Mouse (Mus musculus) kidney, postnatal 14 days (tissue): ENCODE data around the gene Astl.
A peak's percentile ranks its signal among the peaks of the same experiment; 100 is the strongest.

Experiments used
- DNase-seq: peaks from one replicate; pipeline ENCODE4 v3.0.0; 2022; ENCODE audit warnings: mixed read lengths

The Astl gene

DNA sequence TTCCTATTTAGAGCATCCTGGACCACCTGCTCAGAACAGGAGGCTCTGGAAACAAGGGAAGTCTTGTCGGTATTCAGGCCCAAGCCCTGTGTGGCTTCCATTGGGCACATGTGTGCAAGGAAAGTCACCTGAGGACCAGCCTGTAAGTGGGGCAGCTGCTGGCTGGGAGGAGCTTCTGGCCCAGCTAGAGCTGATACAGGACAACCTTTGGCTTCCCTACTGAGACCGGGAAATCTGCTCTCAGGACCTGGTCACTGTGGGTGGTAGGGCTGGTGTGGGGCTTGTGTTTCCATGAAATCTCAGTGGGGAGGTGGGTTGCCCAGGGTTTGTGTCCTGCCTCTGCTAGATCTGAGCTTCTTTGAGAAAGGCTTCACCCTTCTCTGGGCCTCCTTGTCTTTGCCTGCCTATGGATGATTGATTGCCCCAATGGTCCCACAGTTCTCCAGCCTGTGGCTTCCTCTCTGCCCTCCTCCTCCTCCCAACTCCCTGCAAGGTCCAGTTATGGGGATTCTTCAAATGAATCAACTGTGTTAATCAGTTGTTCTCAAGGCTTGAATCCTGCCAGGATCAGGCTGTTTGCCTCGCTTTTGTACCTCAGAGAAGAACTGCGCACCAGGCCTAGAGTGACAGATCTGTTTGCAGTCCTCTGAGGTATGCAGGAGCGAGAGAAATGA lies 31.4 kb downstream of the Astl start:
- peak; percentile 59 for DNase-seq

DNA sequence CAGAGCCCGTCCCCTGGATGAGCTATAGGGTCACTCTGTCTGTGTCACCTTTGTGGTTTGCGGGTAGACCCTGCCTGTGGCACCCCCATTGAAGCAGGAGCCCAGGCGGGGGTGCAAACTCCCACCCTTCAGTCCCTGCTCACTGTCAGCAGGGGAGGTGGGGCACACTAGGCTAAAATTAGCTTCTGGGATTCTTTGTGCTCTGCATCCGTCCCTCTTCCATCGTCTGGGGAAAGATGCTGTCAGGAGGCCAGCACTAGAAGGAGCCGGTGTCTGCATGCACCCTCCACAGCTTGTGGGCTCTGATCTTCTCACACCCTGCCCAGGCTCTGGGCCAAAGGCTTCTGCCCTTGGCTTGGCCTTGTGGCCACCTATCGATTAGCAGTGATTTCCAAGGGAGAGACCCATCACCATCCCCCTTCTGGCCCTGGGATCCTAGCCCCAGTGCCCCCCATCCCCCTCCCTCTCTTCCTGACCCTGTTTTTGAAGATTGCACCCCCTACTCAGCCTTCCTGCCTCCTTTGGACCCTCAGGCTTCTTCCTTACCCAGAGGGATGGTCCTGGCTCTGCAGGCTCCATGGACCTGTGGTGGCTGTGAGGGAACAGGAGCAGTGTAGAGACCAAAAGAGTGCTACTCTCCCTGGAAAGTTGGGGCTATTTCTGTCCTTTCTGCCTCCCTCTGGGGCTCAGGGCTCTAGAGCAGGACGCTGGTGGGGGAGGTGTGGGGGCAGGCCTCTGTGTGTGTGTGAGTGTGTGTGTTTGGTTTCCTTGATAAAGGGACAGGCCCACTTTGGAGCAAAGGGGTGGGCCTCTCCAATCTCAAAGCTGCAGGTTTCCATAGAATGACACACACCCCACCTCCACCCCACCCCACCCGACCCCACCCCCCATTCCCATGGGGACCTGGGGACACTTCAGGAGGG lies 32.4 kb downstream of the Astl start:
- DNase-seq, result no peak

DNA sequence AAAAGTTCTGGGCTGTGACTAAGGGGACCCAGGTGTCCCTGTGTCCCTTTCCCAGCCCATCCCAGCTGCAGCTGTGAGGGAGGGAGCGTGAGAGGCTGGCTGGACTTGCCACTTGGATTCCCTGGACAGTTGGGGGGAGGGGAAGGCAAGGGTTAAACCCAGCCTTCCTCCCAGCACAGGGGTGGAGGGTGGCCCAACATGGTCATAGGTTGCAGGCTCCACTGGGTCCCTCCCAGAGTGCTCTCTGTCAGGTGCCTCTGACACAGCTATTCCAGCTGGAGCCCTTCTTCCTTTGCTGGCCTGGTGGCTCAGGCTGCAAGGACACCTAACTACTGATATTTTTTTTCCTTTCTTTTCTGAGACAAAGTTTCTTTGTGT lies 33.0 kb downstream of the Astl start:
- DNase-seq, result peak; percentile 84

DNA sequence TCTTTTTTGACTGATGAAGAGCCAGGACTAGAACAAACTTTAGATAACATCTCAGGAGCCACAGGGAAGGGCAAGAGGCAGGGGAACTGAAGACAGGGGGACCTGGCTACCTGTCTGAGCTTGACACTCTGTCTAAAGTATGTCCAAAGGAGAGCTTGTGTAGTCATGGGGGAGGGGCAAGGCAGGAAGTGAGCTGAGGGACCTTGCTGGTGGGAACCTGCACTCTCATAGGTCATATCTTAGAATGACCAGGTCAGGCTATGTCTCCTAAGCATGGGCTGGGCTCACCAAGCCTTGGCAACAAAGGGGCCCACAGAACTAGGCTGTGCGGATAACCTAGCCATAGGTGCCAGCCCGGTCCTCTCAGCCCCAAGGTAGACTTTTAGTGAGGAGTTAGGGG lies 33.6 kb downstream of the Astl start:
- DNase-seq, result no peak

DNA sequence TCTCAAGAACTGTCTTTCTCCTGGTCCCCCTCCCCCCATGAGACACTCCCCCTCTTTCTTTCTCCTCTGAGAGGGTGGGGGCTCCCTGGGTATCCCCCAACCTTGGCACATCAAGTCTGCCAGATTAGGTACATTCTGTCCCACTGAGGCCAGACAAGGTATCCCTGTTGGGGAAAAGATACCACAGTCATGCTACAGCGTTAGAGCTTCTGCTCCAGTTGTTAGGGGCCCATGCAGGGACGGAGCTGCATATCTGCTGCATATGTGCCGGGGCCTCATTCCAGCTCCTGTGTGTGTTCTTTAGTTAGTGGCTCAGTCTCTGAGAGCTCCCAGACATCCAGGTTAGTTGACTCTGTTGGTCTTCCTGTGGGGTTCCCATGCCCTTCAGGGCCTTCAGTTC lies 35.7 kb downstream of the Astl start:
- no peak for DNase-seq

DNA sequence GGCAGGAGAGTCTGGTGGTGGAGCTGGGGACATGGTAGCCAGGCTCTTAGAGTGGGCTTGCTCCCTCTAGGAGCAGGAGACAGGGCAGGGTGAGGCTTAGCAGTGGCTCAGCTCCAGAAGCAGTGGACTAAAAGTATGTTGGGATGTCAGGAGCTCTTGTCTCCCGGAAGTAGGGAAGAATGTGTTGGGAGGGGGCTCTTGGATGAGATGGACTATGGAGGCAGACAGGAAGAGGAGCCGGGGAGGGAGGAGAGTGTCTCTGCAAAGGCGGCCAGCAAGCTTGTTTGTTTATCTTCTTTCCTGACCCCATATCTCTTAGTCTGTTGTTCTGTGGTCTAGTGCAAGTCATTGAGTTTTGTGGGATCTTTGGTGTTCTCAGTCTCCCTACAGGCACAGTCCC lies 36.6 kb downstream of the Astl start:
- DNase-seq, result peak; percentile 69

DNA sequence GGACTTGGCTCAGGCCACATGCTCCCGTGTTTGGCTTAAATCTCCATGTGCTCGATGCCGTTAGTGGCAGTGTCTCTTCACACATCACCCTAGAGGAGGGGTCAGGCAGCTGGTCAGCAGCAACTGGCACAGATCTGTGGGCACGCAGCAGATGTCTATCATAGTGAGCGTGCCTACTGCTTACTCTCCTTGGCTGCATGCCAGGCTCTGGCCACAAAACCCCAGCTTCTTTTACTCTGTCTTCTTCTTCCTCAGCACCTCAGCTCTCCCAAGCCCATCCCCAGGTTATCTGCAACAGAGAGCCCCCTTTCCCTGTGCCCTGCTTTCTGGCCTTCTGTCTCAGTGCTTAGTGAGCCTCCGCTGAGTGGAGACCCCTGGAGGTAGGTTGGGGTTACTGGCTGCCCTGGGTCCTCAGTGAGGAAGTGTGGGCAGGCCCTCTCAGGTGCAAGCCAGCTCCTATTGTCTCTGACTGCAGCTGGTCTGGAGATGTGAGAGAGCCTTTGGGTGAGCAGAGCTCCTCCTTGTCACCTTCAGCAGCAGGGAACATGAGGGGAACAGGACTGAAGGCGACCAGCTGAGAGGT lies 37.4 kb downstream of the Astl start:
- DNase-seq, result no peak

DNA sequence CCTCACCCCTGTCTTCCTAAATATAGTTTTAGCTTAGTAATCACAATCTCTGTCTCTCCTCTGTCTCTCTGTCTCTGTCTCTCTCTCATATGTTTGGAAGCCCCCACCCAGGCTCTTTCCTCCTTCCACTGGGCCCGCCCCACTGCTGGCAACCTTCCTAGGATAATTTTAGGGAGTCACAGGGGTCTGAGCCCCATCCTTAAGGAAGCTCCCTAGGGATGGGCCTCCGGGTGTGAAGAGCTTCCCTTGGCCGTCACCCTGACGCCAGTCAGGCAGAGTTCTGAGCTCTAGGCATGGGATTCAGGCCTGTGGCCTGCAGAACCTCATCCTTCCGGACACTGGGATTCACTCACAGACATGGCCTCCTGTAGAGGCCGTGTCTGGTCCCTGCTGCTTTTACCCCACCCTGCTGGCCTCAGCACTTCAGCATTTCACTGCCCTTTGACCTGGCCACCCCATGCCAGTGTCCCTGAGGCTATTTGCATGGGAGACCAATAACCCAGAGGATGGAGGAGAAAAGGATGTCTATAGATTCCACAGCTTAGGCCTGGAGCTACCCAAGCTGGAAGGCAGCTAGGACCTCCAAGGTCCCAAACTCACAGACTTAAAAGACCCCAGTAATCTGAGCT lies 38.1 kb downstream of the Astl start:
- peak; percentile 45 for DNase-seq

DNA sequence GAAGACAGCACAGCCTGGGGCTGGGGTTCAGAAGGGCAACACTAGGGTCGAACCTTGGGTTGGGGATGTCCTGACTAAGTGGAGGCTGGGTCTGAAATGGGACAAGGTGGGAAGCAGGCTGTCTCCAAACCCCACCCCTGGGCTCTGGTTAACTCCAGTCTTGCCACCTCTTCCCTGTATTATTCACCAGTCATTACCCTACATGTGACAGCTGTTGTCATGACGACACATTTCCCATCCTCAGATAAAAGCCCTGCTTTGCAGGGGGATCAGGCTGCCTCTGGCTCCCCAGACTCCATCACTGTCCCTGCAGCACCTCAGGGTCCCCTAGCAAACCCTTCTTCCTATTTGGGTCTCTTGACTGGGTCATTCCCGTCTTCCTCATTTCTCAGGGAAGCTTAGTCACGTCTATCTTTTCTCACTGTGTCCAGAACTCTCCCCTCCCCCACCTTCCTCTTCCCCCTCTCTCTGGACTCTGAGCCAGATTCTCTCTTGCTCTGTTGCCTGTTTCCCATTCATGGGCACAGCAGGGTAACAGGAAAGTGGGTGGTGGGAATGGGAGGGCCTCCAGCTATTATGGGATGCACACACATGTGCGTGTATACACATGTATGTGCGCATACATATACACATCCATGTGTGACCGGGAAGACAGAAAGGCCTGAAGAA lies 39.6 kb downstream of the Astl start:
- no peak for DNase-seq

DNA sequence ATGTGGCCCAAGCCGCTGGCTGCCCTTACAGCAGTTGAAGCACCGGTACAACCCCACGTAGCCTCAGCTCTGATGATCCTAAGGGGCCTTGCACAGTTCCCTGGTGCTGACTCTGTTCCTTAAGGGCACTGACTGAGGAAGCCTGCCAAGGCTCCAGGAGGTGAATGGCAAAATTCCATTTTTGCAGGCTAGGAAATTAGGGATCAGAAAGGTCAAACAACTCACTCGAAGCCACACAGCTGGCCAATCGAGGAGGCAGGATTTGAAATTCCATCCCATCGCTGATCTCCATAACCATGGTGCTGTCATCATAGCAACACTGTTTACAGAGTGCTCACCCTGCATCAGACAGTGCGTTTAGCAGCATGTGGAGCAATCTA lies 40.2 kb downstream of the Astl start:
- DNase-seq, result peak; percentile 82

DNA sequence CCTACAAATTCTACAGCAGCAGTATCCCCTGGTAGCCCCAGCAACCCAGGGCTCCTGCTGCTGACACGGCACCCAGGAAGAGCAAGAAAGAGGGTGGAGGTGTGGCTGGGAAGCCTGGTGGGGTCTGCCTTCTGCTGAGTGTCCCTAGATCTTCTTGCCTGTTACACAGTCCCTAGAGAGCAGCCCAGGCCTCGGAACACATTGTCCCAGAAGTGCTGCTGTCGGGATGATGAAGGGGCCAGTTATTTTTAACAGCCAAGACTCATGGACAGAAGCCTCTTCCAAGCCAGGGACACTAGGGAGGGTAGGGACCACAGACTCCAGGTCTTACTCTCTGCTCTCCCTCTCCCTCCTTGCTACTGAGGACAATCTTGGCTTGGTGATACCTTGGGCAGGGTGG lies 40.8 kb downstream of the Astl start:
- peak; percentile 68 for DNase-seq

DNA sequence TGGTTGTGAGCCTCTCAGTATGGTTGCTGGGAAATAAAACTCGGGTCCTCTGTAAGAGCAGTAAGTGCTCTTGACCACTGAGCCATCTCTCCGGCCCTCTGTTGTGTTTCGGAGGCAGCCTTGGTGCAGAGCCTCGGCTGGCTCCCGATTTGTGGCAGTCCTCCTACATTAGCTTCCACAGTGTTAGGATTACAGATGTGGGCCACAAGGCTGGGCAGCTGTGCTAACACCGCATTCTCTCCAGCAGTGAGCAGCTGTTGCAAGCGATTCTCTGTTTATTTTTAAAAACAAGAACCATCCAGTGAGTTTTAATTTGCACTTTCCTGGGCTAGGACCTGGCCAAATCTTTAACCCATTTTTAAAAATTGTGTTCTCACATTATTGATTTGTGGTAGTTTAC lies 45.4 kb downstream of the Astl start:
- DNase-seq, result no peak

DNA sequence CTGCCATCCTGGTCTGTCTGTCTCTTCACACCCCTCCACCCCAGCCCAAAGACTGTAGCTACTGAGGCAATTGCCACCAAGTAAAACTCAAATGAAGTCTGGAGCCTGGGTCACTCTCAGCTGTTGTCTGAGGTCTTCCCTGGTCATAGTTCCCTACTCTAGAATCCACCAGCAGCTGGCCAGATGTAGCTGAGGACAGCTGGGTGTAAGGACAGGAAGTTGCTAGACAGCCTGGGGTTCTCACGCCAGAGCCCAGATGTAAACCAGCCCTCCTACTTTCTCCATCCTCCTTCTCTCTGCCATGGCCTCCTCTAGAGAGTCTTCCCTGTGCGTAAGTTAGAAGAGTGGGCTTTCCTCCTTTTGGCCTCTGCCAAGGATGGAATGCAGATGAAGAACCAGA lies 49.1 kb downstream of the Astl start:
- DNase-seq, result peak; percentile 43

DNA sequence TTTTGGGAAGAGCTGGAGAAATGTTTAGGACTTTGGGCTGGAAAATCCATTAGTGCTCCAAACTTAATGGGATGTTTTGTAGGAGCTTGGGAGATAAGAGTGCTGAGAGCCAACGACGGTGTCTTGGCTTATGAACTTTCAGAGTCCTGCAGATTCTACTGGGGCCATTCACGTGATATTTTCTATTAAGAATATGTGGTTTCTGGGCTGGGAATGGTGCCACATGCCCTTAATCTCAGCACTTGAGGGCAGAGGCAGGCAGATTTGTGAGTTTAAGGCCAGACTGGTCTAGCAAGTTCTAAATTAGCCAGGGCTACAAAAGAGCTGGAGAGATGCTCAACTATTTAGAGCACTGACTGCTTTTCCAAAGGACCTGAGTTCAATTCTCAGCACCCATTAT lies 51.9 kb downstream of the Astl start:
- DNase-seq, result peak; percentile 39

DNA sequence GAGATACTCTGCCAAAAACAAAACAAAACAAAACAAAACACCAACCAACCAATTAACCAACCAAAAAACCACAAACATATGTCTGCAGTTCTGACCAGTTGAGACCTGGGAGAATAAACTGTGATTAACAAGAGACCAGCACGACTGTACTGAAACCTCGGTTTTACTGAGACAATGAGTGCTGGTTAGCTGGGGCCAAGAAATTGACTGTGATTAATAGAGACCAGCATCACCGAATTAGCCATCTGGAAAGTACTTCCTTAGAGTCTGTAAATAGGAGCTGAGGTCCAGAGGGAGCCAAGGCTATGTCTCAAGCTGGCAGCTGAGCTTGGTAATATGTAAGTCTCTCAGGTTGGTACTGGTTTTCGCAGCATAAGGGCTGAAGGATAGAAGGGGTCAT lies 52.4 kb downstream of the Astl start:
- DNase-seq, result no peak

DNA sequence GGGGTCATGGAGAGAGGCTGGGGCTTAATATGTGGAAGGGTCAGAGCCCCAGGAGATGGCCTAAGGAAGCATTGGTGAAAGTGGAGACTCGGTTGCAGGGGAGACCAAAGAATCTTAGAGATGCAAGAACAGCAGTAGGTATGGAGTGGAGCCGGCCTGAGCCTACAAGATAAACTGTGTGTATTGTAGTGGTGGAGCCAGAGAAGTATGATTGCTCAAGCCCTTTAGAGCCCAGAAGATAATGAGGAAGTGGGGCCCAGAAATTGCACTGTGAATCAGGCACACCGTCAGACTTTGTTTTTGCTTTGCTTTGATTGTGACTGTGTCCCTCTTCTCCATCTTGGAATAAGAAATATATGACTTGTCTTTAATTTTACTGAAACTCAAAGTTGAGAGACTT lies 52.9 kb downstream of the Astl start:
- DNase-seq, result no peak

DNA sequence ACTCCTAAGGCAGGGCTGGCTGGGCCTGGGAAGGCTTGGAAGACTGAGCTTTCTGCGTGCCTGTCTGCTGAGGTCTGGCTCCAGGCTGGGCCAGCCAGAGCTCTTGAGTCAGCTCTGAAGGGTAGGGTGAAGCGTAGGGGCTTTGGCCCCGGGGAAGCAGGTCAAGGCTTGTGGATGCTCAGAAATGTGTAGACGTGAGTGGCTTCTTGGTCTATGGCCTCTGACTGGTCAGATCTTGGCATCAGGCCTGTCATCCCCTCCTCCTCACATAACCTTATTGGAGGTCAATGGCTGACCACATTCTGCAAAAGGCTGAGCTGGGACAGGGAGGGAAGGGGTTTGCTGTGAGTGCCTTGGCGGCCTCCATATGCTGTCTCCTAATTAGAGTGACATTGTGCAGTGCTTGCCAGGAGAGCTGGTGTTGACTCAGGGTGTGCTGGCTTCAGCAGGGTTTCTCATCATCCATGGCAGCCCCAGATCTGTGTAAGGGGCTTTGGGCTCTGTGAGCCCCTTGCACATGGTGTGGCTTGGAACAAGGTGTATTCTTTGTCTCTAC lies 56.2 kb downstream of the Astl start:
- DNase-seq, result peak; percentile 51

DNA sequence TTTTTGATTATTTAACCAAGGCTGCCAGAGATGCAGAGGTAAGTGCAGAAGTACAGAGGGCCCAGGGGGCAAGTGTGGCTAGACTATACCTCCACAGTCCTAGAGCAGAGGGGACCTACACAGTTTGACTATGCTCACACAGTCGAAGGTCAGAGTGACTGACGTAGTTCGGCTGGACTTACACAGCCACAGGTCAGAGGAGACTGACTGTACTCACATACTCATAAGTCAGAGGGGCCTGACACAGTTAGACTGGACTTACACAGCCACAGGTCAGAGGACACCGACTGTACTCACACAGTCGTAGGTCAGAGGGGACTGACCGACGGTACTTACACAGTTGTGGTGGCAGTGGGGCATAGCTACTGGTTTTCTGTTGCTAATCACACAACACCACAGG lies 60.3 kb downstream of the Astl start:
- peak; percentile 12 for DNase-seq
